Mouse (Mus musculus) cortical plate, adult 2 months (tissue): ENCODE measurements around the gene Nrsn2. TPM values are rescaled to one million over a fixed set of nuclear protein-coding genes. Genes with fewer than 3 reads are reported as not detected.

ENCODE experiments used
- H3K27ac ChIP-seq: fragments of 200-500 bp; 2 replicates; pipeline ENCODE4 v1.5.1; 2012; ENCODE audit warnings: low read length, control low read depth, inconsistent platforms; ENCODE audit not compliant: insufficient read depth
- H3K4me1 ChIP-seq: fragments of 200-500 bp; 2 replicates; pipeline ENCODE4 v1.6.1; 2011; ENCODE audit warnings: low read length; ENCODE audit not compliant: control insufficient read depth, insufficient read depth
- H3K4me3 ChIP-seq: fragments of 200-500 bp; 2 replicates; pipeline ENCODE4 v1.5.1; 2011; ENCODE audit warnings: mild to moderate bottlenecking, low read length, control low read depth; ENCODE audit not compliant: insufficient read depth
- CTCF ChIP-seq: fragments of 200-500 bp; IDR thresholded peaks from 2 replicates; pipeline ENCODE4 v1.5.1; 2011; ENCODE audit warnings: mild to moderate bottlenecking, control low read depth, low read length; ENCODE audit not compliant: insufficient read depth; ENCODE audit errors: extremely low read depth
- POLR2A ChIP-seq: fragments of 200-500 bp; IDR thresholded peaks from 2 replicates; pipeline ENCODE4 v1.6.1; 2011; ENCODE audit warnings: mild to moderate bottlenecking, low read length, control low read depth; ENCODE audit not compliant: insufficient read depth; ENCODE audit errors: extremely low read depth
- polyA plus RNA-seq: library from polyadenylated mRNA; depleted of rRNA; stranded (reverse); fragments of >200 nt; gene quantifications from 2 replicates; pipeline ENCODE4 v1.2.3, GENCODE M21; 2012

The Nrsn2 gene
- polyA plus RNA-seq, 1 experiment = 81.3 TPM

GRCm38 (mm10) chr2:152346776-152347465 lies 29.5 kb downstream of the Nrsn2 start:
- no peaks in the 10 kb centered on the region for H3K4me1 ChIP-seq
- TF ChIP-seq CTCF = no peak
- TF ChIP-seq POLR2A = no peak
- H3K27ac ChIP-seq = no peak overlapping the region
- H3K4me3 ChIP-seq = no peak overlapping the region

- Histone ChIP-seq H3K4me3 (no peak overlapping the region), H3K4me1 (no peaks in the 10 kb centered on the region), H3K27ac (no peak overlapping the region)
- TF ChIP-seq POLR2A (no peak), CTCF (no peak)
Measured at GRCm38 (mm10) chr2:152345393-152345792, 31.0 kb downstream of the Nrsn2 start.

GRCm38 (mm10) chr2:152344909-152345308 lies 31.5 kb downstream of the Nrsn2 start:
- Histone ChIP-seq H3K4me3 (no peak overlapping the region), H3K4me1 (no peaks in the 10 kb centered on the region), H3K27ac (no peak overlapping the region)
- TF ChIP-seq POLR2A (no peak), CTCF (no peak)

- H3K27ac ChIP-seq = no peak overlapping the region
- TF ChIP-seq POLR2A (no peak), CTCF (no peak)
- H3K4me3 ChIP-seq = peak overlapping the region; percentile 49; the same call in 1 of the 2 replicates
- no peaks in the 10 kb centered on the region for H3K4me1 ChIP-seq
Measured at GRCm38 (mm10) chr2:152344361-152344760, 32.1 kb downstream of the Nrsn2 start.

- Histone ChIP-seq H3K4me1 (no peaks in the 10 kb centered on the region), H3K4me3 (peak within 1 kb of the TSS; percentile 49), H3K27ac (no peak within 1 kb of the TSS)
- no peak for TF ChIP-seq POLR2A
- TF ChIP-seq CTCF = peak; percentile 51
Measured at GRCm38 (mm10) chr2:152343329-152344213, 32.9 kb downstream of the Nrsn2 start, which contains the start of gene Trib3. Gene Trib3, minus strand, starts transcription at chr2:152344032.

GRCm38 (mm10) chr2:152339631-152340179 lies 36.7 kb downstream of the Nrsn2 start:
- Histone ChIP-seq H3K27ac (no peak overlapping the region), H3K4me1 (no peaks in the 10 kb centered on the region), H3K4me3 (no peak overlapping the region)
- TF ChIP-seq POLR2A (no peak), CTCF (no peak)

GRCm38 (mm10) chr2:152338319-152338718 lies 38.1 kb downstream of the Nrsn2 start:
- Histone ChIP-seq H3K27ac (no peak overlapping the region), H3K4me1 (no peaks in the 10 kb centered on the region), H3K4me3 (no peak overlapping the region)
- TF ChIP-seq POLR2A (no peak), CTCF (no peak)

- no peak overlapping the region for H3K4me3 ChIP-seq
- no peak for TF ChIP-seq CTCF
- no peak for TF ChIP-seq POLR2A
Measured at GRCm38 (mm10) chr2:152337591-152338212, 38.7 kb downstream of the Nrsn2 start.

GRCm38 (mm10) chr2:152336856-152337255 lies 39.6 kb downstream of the Nrsn2 start:
- Histone ChIP-seq H3K4me1 (no peaks in the 10 kb centered on the region), H3K27ac (no peak overlapping the region), H3K4me3 (no peak overlapping the region)
- TF ChIP-seq POLR2A (no peak), CTCF (no peak)

More at GRCm38 (mm10) chr2:152337591-152338212, 38.7 kb downstream of the Nrsn2 start:
- no peak overlapping the region for H3K27ac ChIP-seq
- H3K4me1 ChIP-seq = no peaks in the 10 kb centered on the region
